Mouse (Mus musculus) testis, adult 2 months (tissue): ENCODE measurements around the gene Fam171a1.

ENCODE experiments used
- CTCF ChIP-seq: fragments of 200-500 bp; IDR thresholded peaks from 2 replicates; pipeline ENCODE4 v1.5.1; 2012; ENCODE audit warnings: low read depth, mild to moderate bottlenecking, inconsistent platforms, low read length, moderate library complexity; ENCODE audit not compliant: control insufficient read depth, insufficient read depth, insufficient replicate concordance
- POLR2A ChIP-seq: fragments of 200-500 bp; IDR thresholded peaks from 2 replicates; pipeline ENCODE4 v1.6.1; 2012; ENCODE audit warnings: low read depth, mild to moderate bottlenecking, inconsistent platforms, low read length, moderate library complexity; ENCODE audit not compliant: control insufficient read depth

DNA sequence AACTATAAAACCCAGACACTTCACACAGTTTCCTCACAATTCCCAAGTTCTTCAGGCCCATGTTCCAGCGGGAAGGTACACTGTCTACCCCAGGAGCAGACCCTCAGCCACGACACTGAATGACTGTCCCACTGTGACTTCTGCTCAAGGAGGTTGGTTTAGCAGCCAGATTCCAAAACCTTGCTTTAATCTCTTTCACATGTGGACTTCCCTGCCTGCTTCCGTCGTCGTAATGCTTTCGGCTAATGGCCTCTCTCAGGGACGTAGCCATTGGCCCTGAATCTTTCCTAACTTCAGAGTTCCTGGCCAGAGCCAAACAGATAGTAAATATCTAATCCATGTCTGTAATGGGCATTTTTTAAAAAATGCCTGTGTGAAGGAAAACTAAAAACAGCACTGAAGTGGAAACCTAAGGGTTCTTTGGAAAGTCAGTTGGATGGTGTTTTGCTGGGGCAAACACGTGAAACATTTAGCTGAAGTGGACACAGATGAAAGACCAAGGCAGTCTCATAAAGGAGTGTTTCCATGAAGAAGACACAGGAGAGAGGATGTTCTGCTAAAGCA is 51.1 kb downstream of the Fam171a1 start:
- no peak for TF ChIP-seq CTCF
- no peak for TF ChIP-seq POLR2A
